Mouse (Mus musculus) lung, adult 2 months (tissue): ENCODE measurements around the gene 1700028J19Rik.

Source experiments
- CTCF ChIP-seq: fragments of 200-500 bp; IDR thresholded peaks from 2 replicates; pipeline ENCODE4 v1.5.1; 2011; ENCODE audit warnings: mild to moderate bottlenecking, low read length, control low read depth; ENCODE audit not compliant: insufficient read depth
- POLR2A ChIP-seq: fragments of 200-500 bp; IDR thresholded peaks from 2 replicates; pipeline ENCODE4 v1.6.1; 2011; ENCODE audit warnings: low read depth, mild to moderate bottlenecking, control low read depth, low read length, borderline replicate concordance; ENCODE audit errors: extremely low read depth

- TF ChIP-seq POLR2A: no peak
- TF ChIP-seq CTCF: peak; percentile 97
Measured at GRCm38 (mm10) chr7:44262791-44263643, 16.5 kb upstream of the 1700028J19Rik start.
